Mouse (Mus musculus): ENCODE data around the gene Psmb5.

DNA sequence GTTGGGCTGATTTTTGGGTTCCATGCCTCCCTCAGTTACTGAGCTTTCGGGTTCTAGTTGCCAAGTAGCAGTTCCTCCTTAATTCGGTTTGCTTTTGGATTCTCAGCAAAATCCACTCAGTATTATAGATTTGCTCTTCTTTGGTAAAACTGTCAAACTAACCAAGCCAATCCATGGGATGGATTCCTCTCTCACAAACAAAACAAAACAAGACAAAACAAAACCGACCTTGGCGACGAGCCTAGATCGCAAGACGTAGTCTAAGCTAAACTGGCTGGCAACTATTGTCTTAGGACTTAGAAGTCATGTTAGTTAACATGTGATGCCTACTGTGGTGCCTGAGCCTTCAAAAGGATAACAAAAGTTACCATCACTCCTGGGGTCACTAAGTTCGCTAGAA, 14.1 kb downstream of the Psmb5 start:
- no peak for TF ChIP-seq CTCF (IDR thresholded peaks at IDR 0.05; ENCODE audit: borderline replicate concordance, insufficient read depth, low read length)
- TF ChIP-seq POLR2A (IDR thresholded peaks at IDR 0.05; ENCODE audit: low read depth, low read length): no peak

Data from embryonic fibroblast, embryonic 13.5 days (primary cell).